Mouse (Mus musculus) brain, embryonic 18.5 days (tissue): ENCODE measurements around the gene Plcb2.
A peak's percentile ranks its signal among the peaks of the same experiment; 100 is the strongest.

Source experiments
- DNase-seq: peaks from one replicate; pipeline ENCODE4 v3.0.0-alpha.2; 2012; ENCODE audit warnings: low read depth, low spot score

Gene Plcb2

GRCm38 (mm10) chr2:118751896-118752791 is 23.9 kb upstream of the Plcb2 start:
- DNase-seq: no peak

- no peak for DNase-seq
Measured at GRCm38 (mm10) chr2:118750476-118750875, 22.2 kb upstream of the Plcb2 start.

- no peak for DNase-seq
Measured at GRCm38 (mm10) chr2:118749341-118749884, 21.2 kb upstream of the Plcb2 start.

GRCm38 (mm10) chr2:118747301-118747960 is 19.2 kb upstream of the Plcb2 start:
- no peak for DNase-seq

- no peak for DNase-seq
Measured at GRCm38 (mm10) chr2:118745915-118746901, 18.0 kb upstream of the Plcb2 start.

- DNase-seq: peak; percentile 83
Measured at GRCm38 (mm10) chr2:118745232-118745884, 17.1 kb upstream of the Plcb2 start, which contains the start of gene Inafm2. Gene Inafm2 (plus strand): TSS chr2:118745758.

- DNase-seq: no peak
Measured at GRCm38 (mm10) chr2:118744621-118745020, 16.4 kb upstream of the Plcb2 start.

GRCm38 (mm10) chr2:118743261-118743943 is 15.2 kb upstream of the Plcb2 start:
- DNase-seq: no peak

GRCm38 (mm10) chr2:118741183-118741582 is 12.9 kb upstream of the Plcb2 start:
- no peak for DNase-seq

GRCm38 (mm10) chr2:118740341-118740740 is 12.1 kb upstream of the Plcb2 start:
- no peak for DNase-seq

GRCm38 (mm10) chr2:118733341-118733740 is 5.1 kb upstream of the Plcb2 start:
- no peak for DNase-seq

GRCm38 (mm10) chr2:118731981-118732380 is 3.7 kb upstream of the Plcb2 start:
- DNase-seq: no peak

- no peak for DNase-seq
Measured at GRCm38 (mm10) chr2:118730622-118730915, 2.3 kb upstream of the Plcb2 start.

- no peak for DNase-seq
Measured at GRCm38 (mm10) chr2:118729816-118730621, 1.8 kb upstream of the Plcb2 start.

- no peak for DNase-seq
Measured at GRCm38 (mm10) chr2:118729194-118729593, 956 bp upstream of the Plcb2 start.

- DNase-seq: no peak
Measured at GRCm38 (mm10) chr2:118727911-118728310, 327 bp downstream of the Plcb2 start.

GRCm38 (mm10) chr2:118726873-118727272 is 1.4 kb downstream of the Plcb2 start:
- DNase-seq: no peak

GRCm38 (mm10) chr2:118725511-118725910 is 2.7 kb downstream of the Plcb2 start:
- DNase-seq: no peak

- DNase-seq: no peak
Measured at GRCm38 (mm10) chr2:118723693-118724486, 4.3 kb downstream of the Plcb2 start.
